ENCODE assay signal across 15 mouse cellular contexts in the genomic region with DNA sequence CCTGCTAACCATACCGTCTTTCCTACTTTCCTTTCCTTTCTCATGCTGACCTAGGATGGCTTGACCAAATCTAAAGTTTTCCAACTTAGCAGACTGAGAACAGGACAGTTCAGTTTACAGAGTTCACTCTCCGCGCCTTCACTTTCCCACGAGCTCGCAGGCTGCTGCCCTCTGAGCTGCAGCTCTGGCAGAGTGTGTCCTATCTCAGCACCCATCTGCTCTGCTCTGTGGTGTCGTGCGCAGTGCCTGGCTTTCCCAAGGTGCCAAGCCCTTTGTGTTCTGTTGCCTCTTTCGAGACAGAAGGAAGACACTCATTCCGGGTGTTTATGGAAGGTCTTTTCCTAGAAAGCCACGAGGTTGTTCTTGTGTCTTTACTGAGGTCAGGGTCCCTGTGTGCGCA.
A peak's percentile ranks its signal among the peaks of the same experiment; 100 is the strongest.
DNase-seq lines count a peak whose midpoint lies in the region; ATAC-seq and TF ChIP-seq lines count a peak whose summit lies in the region.
"Had no signal": no experiment of that assay in that cellular context is flagged by ENCODE, and none has a peak within 500 bp of the region (broad histone marks: within the 10 kb centered on the region; RNA-seq: fewer than 3 reads in every experiment).

No protein-coding gene starts in this region.

- H3K36me3 ChIP-seq in hindbrain, postnatal 0 days (ENCODE audit: insufficient read depth, low read length): no peaks in the 10 kb centered on the region

- peaks cover 9% of the 10 kb centered on the region; the same call in 1 of the 2 replicates for H3K4me1 ChIP-seq in hindbrain, postnatal 0 days (ENCODE audit: insufficient read depth, low read length)

- ATAC-seq in hindbrain, postnatal 0 days: no peak

- 66% methylated on average over 11 of the region's 11 CpGs for WGBS in hindbrain, postnatal 0 days

- no peak overlapping the region for H3K9ac ChIP-seq in hindbrain, postnatal 0 days (replicated peaks; ENCODE audit: low read length)

- no peak for TF ChIP-seq CTCF in hindbrain, postnatal 0 days (IDR thresholded peaks at IDR 0.05; ENCODE audit: low read depth)

- no peak overlapping the region for H3K4me3 ChIP-seq in hindbrain, postnatal 0 days (ENCODE audit: low read length)

- H3K27ac ChIP-seq in hindbrain, postnatal 0 days: peak overlapping the region; percentile 49; the same call in 1 of the 2 replicates
- H3K27ac ChIP-seq: macrophage had no signal

- peak; percentile 47 for DNase-seq in cerebellum, adult 11-12 months
- DNase-seq in cerebellum, postnatal 4 days (ENCODE audit: low spot score in 2 of 2): no peak
- DNase-seq in left cerebral cortex, postnatal 4 days: peak; percentile 36
- DNase-seq in left cerebral cortex, postnatal 10 days (ENCODE audit: extremely low spot score in 1 of 2, low spot score in 2 of 2): no peak
- peak; percentile 46 for DNase-seq in cerebellum, adult 9-10 months
- no peak for DNase-seq in hindbrain, postnatal 0 days (ENCODE audit: low spot score)
- no peak for DNase-seq in c-Kit-positive CD71-positive TER-119-positive erythroid progenitor cells, embryonic 14.5 days (ENCODE audit: low spot score)
- no peak for DNase-seq in left cerebral cortex, postnatal 36 days (ENCODE audit: low spot score in 2 of 2)
- DNase-seq: adrenal gland, postnatal 14 days; heart, adult 18-20 months; heart, postnatal 36 days; layer of hippocampus, postnatal 36 days; right cerebral cortex, postnatal 4 days; thymus, postnatal 36 days had no signal

- H3K27me3 ChIP-seq in hindbrain, postnatal 0 days (ENCODE audit: insufficient read depth, low read length): no peaks in the 10 kb centered on the region

- no peaks in the 10 kb centered on the region for H3K9me3 ChIP-seq in hindbrain, postnatal 0 days (ENCODE audit: low read length)

- H3K4me2 ChIP-seq in hindbrain, postnatal 0 days (ENCODE audit: low read depth, low read length): no peak overlapping the region

- intact Hi-C loops in left cerebral cortex, postnatal 4 days (cut with DNase I): loop anchor here (10.0 kb wide), 2 partner anchors 104 to 294 kb away; no protein-coding TSS in a partner anchor
- intact Hi-C loops in left cerebral cortex, postnatal 10 days (cut with DNase I): loop anchor here (5.0 to 10.0 kb wide), 2 partner anchors 297 to 384 kb away; no protein-coding TSS in a partner anchor
- intact Hi-C loops in left cerebral cortex, postnatal 36 days (cut with DNase I): loop anchor here (5.0 to 10.0 kb wide), 2 partner anchors 292 to 484 kb away; no protein-coding TSS in a partner anchor

Comparison
In these comparisons a context has a peak if more than half of its experiments do, and no peak if none do; other contexts are left out.
1. DNase-seq: peak in cerebellum, adult 11-12 months (single experiment), left cerebral cortex, postnatal 4 days (single experiment) and cerebellum, adult 9-10 months (single experiment); none in cerebellum, postnatal 4 days (0 of 2), left cerebral cortex, postnatal 10 days (0 of 2), hindbrain, postnatal 0 days (single experiment), c-Kit-positive CD71-positive TER-119-positive erythroid progenitor cells, embryonic 14.5 days (single experiment) and left cerebral cortex, postnatal 36 days (0 of 2).